Mouse (Mus musculus): Measurements from ENCODE around the gene Ccn2. TPM values are rescaled to one million over a fixed set of nuclear protein-coding genes. Genes with fewer than 3 reads are reported as not detected.

Ccn2 gene
- polyA plus RNA-seq (2012; rRNA removed): 20.2 and 20.9 TPM in 2 replicates

DNA sequence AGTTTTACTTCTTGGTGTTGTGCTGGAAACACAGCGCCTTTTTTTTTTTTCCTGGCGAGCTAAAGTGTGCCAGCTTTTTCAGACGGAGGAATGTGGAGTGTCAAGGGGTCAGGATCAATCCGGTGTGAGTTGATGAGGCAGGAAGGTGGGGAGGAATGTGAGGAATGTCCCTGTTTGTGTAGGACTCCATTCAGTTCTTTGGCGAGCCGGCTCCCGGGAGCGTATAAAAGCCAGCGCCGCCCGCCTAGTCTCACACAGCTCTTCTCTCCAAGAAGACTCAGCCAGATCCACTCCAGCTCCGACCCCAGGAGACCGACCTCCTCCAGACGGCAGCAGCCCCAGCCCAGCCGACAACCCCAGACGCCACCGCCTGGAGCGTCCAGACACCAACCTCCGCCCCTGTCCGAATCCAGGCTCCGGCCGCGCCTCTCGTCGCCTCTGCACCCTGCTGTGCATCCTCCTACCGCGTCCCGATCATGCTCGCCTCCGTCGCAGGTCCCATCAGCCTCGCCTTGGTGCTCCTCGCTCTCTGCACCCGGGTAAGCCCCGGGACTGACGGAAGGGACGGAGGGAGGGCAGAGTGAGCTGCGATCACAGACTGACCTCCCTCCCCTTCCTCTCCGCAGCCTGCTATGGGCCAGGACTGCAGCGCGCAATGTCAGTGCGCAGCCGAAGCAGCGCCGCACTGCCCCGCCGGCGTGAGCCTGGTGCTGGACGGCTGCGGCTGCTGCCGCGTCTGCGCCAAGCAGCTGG, at the start of gene Ccn2:
Gene Ccn2 (plus strand): TSS at position 193 of the 753 bp plus-strand sequence.

Other genes starting within 250 kb of the Ccn2 start
- gene Enpp1, start 116.7 kb downstream of the Ccn2 start, polyA plus RNA-seq (2012; rRNA removed): 0.94 and 1.2 TPM in 2 replicates
- 5.4 and 7.6 TPM in 2 replicates for gene Enpp3, start 247.4 kb downstream of the Ccn2 start, polyA plus RNA-seq (2012; rRNA removed)

Data from central nervous system, embryonic 11.5 days (tissue).